Mouse (Mus musculus) right cerebral cortex, postnatal 36 days (tissue): Measurements from ENCODE around the gene Arap2.

Experiments
- DNase-seq, 2 experiments: peaks; one replicate each; pipeline ENCODE4 v3.0.0; 2022; ENCODE audit warnings: low spot score in 2 of 2, mixed read lengths in 1 of 2

Gene Arap2

GRCm38 (mm10) chr5:62765784-62766701, at the start of gene Arap2:
Gene Arap2, minus strand, starts transcription at chr5:62766159.
- peak; percentile 37 to 47 for DNase-seq

GRCm38 (mm10) chr5:62815741-62816140, 49.8 kb upstream of the Arap2 start:
- no peak for DNase-seq

- DNase-seq = no peak
Measured at GRCm38 (mm10) chr5:62814072-62814414, 48.1 kb upstream of the Arap2 start.

- no peak for DNase-seq
Measured at GRCm38 (mm10) chr5:62813402-62814071, 47.6 kb upstream of the Arap2 start, which contains the start of gene Dthd1. Gene Dthd1, plus strand, starts transcription at chr5:62813823.

GRCm38 (mm10) chr5:62792776-62793175, 26.8 kb upstream of the Arap2 start:
- DNase-seq = no peak

- DNase-seq = no peak
Measured at GRCm38 (mm10) chr5:62790921-62791564, 25.1 kb upstream of the Arap2 start.

GRCm38 (mm10) chr5:62786809-62787208, 20.9 kb upstream of the Arap2 start:
- no peak for DNase-seq

- no peak for DNase-seq
Measured at GRCm38 (mm10) chr5:62778682-62779081, 12.7 kb upstream of the Arap2 start.

- DNase-seq = peak; percentile 30 to 62
Measured at GRCm38 (mm10) chr5:62777804-62778203, 11.8 kb upstream of the Arap2 start.

- DNase-seq = no peak
Measured at GRCm38 (mm10) chr5:62771775-62772599, 6.0 kb upstream of the Arap2 start.

GRCm38 (mm10) chr5:62765459-62765783, 538 bp downstream of the Arap2 start:
- DNase-seq = no peak

- no peak for DNase-seq
Measured at GRCm38 (mm10) chr5:62764161-62764560, 1.8 kb downstream of the Arap2 start.

- no peak for DNase-seq
Measured at GRCm38 (mm10) chr5:62763046-62763445, 2.9 kb downstream of the Arap2 start.

- DNase-seq = no peak
Measured at GRCm38 (mm10) chr5:62762298-62762960, 3.5 kb downstream of the Arap2 start.

- DNase-seq = no peak
Measured at GRCm38 (mm10) chr5:62760791-62761504, 5.0 kb downstream of the Arap2 start.

GRCm38 (mm10) chr5:62755808-62756527, 10.0 kb downstream of the Arap2 start:
- DNase-seq = no peak

- DNase-seq = no peak
Measured at GRCm38 (mm10) chr5:62752934-62753333, 13.0 kb downstream of the Arap2 start.

- DNase-seq = no peak
Measured at GRCm38 (mm10) chr5:62751692-62752091, 14.3 kb downstream of the Arap2 start.

- no peak for DNase-seq
Measured at GRCm38 (mm10) chr5:62748168-62748567, 17.8 kb downstream of the Arap2 start.
